Mouse (Mus musculus) hindbrain, embryonic 10.5 days (tissue): ENCODE results near the gene Il4. TPM values are rescaled to one million over a fixed set of nuclear protein-coding genes. Genes with fewer than 3 reads are reported as not detected.

Experiments
- DNase-seq: peaks from one replicate; pipeline ENCODE4 v3.0.0-alpha.2; 2017; ENCODE audit warnings: low spot score
- H3K27ac ChIP-seq: fragments of 300-500 bp; sonication (generic); 2 replicates; pipeline ENCODE4 v1.5.1; 2016; ENCODE audit warnings: mild to moderate bottlenecking, moderate library complexity
- H3K27me3 ChIP-seq: fragments of 300-500 bp; sonication (generic); 2 replicates; pipeline ENCODE4 v1.6.1; 2016; ENCODE audit warnings: mild to moderate bottlenecking; ENCODE audit not compliant: poor library complexity, insufficient read depth, severe bottlenecking
- H3K36me3 ChIP-seq: fragments of 300-500 bp; sonication (generic); 2 replicates; pipeline ENCODE4 v1.6.1; 2016; ENCODE audit warnings: mild to moderate bottlenecking, moderate library complexity
- H3K4me1 ChIP-seq: fragments of 300-500 bp; sonication (generic); replicated peaks from 2 replicates; pipeline ENCODE4 v1.6.1; 2016; ENCODE audit warnings: mild to moderate bottlenecking
- H3K4me3 ChIP-seq: fragments of 300-500 bp; sonication (generic); 2 replicates; pipeline ENCODE4 v1.5.1; 2016; ENCODE audit warnings: mild to moderate bottlenecking, moderate library complexity
- H3K9me3 ChIP-seq: fragments of 300-500 bp; sonication (generic); 2 replicates; pipeline ENCODE4 v1.6.1; 2016; ENCODE audit warnings: mild to moderate bottlenecking, moderate library complexity
- WGBS: fragments of 180-500 bp; shearing (Covaris S2); methylation state at CpG from one replicate; pipeline ENCODE4 v1.1.7; 2016; 5-methylcytosine and 5-hydroxymethylcytosine counted together
- polyA plus RNA-seq: library from polyadenylated mRNA; unstranded; fragments of >200 nt; fragmentation: Nextera tagmentation; extraction: Ambion mirVana; gene quantifications from 2 replicates; pipeline ENCODE4 v1.2.1, GENCODE M21; 2016

Il4 gene
- polyA plus RNA-seq, 1 experiment from 2014 or later = 1.2 TPM

DNA sequence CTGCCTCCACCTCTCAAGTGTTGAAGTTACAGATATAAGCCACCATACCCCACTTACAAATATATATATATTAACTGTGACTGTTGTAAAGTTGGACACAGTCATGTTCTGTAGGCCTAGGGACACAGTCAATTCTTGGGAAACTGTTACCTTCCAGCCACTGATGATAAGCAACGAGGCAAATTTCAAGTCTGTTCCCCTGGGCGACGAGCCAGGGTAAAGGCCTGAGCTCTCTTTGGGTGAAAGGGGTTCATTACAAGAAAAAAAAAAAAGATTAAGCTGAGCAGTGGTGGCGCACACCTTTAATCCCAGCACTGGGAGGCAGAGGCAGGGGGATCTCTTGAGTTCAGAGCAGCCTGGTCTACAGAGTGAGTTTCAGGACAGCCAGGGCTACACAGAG lies 1.6 kb upstream of the Il4 start:
- Histone ChIP-seq H3K36me3 (no peaks in the 10 kb centered on the region), H3K4me3 (no peak overlapping the region), H3K27me3 (no peaks in the 10 kb centered on the region), H3K9me3 (no peaks in the 10 kb centered on the region), H3K4me1 (peaks cover 15% of the 10 kb centered on the region), H3K27ac (no peak overlapping the region)
- no peak for DNase-seq
- WGBS = 95% methylated on average over 4 of the region's 4 CpGs

- peaks cover 15% of the 10 kb centered on the region for H3K4me1 ChIP-seq
Measured at GRCm38 (mm10) chr11:53619428-53619827, 959 bp upstream of the Il4 start.

DNA sequence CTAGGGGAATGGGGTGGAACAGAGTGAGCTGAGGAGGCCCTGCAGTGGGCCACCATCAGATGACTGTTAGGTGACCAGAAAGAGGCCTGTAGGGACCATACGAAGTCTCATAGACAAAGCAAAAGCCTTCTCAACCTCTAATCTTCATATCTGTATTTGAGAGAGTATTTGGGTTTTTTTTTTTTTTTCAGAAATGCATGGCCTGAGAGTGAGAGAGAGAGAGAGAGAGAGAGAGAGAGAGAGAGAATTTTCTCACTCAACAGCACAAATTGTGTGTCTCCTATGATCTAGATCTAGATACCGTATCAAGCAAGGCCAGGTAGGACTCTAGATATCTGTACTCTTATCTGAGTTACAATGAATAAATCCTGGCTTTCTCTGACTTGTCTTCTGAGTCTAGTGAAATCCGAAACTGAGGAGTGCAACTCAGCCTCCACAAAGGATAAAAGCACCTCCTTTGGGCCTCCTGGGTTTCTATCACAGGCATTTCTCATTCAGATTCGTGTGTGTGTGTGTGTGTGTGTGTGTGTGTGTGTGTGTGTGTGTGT lies 833 bp downstream of the Il4 start:
- Histone ChIP-seq H3K27ac (no peak overlapping the region), H3K9me3 (no peaks in the 10 kb centered on the region), H3K36me3 (no peaks in the 10 kb centered on the region), H3K27me3 (no peaks in the 10 kb centered on the region), H3K4me1 (peaks cover 15% of the 10 kb centered on the region), H3K4me3 (no peak overlapping the region)
- WGBS = 69% methylated on average over 4 of the region's 4 CpGs
- no peak for DNase-seq

More at GRCm38 (mm10) chr11:53619428-53619827, 959 bp upstream of the Il4 start:
- 67% methylated on average over 6 of the region's 6 CpGs for WGBS
- H3K4me3 ChIP-seq = no peak overlapping the region
- no peak for DNase-seq
- no peaks in the 10 kb centered on the region for H3K9me3 ChIP-seq
- H3K36me3 ChIP-seq = no peaks in the 10 kb centered on the region
- no peaks in the 10 kb centered on the region for H3K27me3 ChIP-seq
- no peak overlapping the region for H3K27ac ChIP-seq

DNA sequence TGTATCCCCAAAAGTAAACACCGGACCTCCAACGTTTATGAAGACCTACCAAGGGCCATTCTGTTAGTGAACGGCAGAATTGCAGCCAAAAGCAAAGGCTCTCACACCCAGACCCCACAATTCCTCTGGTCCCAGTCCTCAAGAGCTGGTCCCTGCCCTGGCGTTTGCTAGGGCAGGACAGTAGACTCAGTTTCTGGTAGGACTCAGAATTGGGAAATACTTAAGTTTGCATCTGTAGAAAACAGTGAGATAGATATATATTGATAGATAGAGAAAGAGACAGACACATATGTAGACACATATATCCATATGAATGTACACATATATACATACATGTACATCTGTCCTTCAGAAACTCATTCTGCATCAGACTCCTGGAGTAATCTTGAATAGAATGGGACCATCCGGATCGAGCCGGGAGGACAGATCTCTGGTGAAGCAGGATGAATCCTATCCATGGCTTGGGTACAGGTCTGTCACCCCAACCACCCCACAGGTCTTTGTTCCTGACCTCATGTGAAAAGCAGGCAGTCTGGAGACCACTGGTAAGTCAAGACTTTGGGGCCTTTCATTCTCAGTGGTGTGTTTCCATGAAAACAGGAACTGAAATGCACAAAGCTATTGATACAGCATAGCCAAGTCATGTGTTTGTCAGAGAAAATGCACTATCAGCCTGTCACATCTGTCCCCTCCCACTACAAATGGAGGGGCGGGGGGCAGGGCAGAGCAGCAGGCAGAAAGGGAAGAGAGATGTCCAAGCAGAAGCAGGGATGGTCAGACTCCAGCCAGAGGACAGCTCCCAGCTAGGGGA lies 1.5 kb downstream of the Il4 start:
- no peak overlapping the region for H3K4me3 ChIP-seq
- no peak overlapping the region for H3K27ac ChIP-seq
- H3K36me3 ChIP-seq = no peaks in the 10 kb centered on the region
- peaks cover 15% of the 10 kb centered on the region for H3K4me1 ChIP-seq
- H3K27me3 ChIP-seq = no peaks in the 10 kb centered on the region
- no peak for DNase-seq
- H3K9me3 ChIP-seq = no peaks in the 10 kb centered on the region
- 80% methylated on average over 8 of the region's 8 CpGs for WGBS

GRCm38 (mm10) chr11:53615575-53615974 lies 2.9 kb downstream of the Il4 start:
- H3K9me3 ChIP-seq = no peaks in the 10 kb centered on the region
- no peak overlapping the region for H3K4me3 ChIP-seq
- H3K4me1 ChIP-seq = peaks cover 15% of the 10 kb centered on the region
- no peaks in the 10 kb centered on the region for H3K27me3 ChIP-seq
- no peaks in the 10 kb centered on the region for H3K36me3 ChIP-seq
- DNase-seq = no peak
- 93% methylated on average over 8 of the region's 8 CpGs for WGBS
- no peak overlapping the region for H3K27ac ChIP-seq

- Histone ChIP-seq H3K4me3 (no peak overlapping the region), H3K36me3 (no peaks in the 10 kb centered on the region)
- WGBS = 85% methylated on average over 6 of the region's 6 CpGs
Measured at GRCm38 (mm10) chr11:53615172-53615571, 3.3 kb downstream of the Il4 start.

DNA sequence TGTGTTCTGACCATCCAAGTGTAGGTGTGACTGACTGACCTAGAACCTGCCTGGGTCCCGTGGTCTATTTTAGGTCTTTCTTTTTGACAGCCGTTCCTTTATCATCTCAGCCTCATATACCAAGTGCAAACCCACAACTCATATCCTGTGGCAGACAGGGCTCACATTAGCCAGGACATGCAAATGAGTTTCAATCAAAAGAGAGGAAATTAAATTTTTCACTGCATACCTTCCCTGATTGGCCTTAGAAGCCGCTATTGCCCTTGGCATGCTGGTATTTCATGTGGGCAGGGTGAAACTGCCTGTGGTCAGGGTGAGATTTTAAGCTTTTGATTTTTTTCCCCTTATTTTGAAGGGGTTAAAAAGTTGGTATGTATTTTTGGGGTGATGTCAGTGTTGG lies 8.8 kb downstream of the Il4 start:
- Histone ChIP-seq H3K36me3 (0 out of 2 replicates have a peak, but pooled peaks cover 3% of the 10 kb centered on the region), H3K9me3 (no peaks in the 10 kb centered on the region), H3K27ac (no peak overlapping the region), H3K4me3 (no peak overlapping the region), H3K4me1 (peaks cover 13% of the 10 kb centered on the region), H3K27me3 (no peaks in the 10 kb centered on the region)
- no peak for DNase-seq
- WGBS = 93% methylated on average over 3 of the region's 3 CpGs

More at GRCm38 (mm10) chr11:53615172-53615571, 3.3 kb downstream of the Il4 start:
- H3K9me3 ChIP-seq = no peaks in the 10 kb centered on the region
- H3K4me1 ChIP-seq = peaks cover 15% of the 10 kb centered on the region
- no peak for DNase-seq
- no peaks in the 10 kb centered on the region for H3K27me3 ChIP-seq
- no peak overlapping the region for H3K27ac ChIP-seq

DNA sequence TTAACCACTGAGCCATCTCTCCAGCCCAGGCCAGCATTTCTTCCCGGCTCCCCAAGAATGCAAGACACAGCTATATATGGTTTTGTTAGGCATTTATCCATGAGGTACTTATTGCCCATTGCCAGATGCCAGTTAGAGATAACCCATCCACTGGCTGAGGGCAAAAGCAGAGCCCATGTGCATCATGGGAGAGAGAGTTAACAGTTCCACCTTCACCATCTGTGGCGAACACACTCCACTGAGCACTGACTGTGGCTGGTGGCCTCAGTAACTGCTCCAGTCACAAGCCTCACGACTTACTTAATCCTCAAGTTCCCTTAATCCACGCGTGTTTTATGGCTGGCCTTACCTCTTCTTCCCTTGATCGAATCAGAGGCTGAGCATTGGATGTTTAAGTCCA lies 9.2 kb downstream of the Il4 start:
- Histone ChIP-seq H3K4me3 (no peak overlapping the region), H3K9me3 (no peaks in the 10 kb centered on the region), H3K27me3 (no peaks in the 10 kb centered on the region), H3K4me1 (peaks cover 13% of the 10 kb centered on the region), H3K36me3 (0 out of 2 replicates have a peak, but pooled peaks cover 3% of the 10 kb centered on the region), H3K27ac (no peak overlapping the region)
- WGBS = 82% methylated on average over 6 of the region's 6 CpGs
- DNase-seq = no peak

GRCm38 (mm10) chr11:53605609-53606008 lies 12.9 kb downstream of the Il4 start:
- no peak for DNase-seq
- no peaks in the 10 kb centered on the region for H3K27me3 ChIP-seq

GRCm38 (mm10) chr11:53604983-53605382 lies 13.5 kb downstream of the Il4 start:
- 90% methylated on average over 3 of the region's 3 CpGs for WGBS
- H3K27me3 ChIP-seq = no peaks in the 10 kb centered on the region
- H3K9me3 ChIP-seq = no peaks in the 10 kb centered on the region
- no peak overlapping the region for H3K4me3 ChIP-seq
- H3K36me3 ChIP-seq = peaks cover 20% of the 10 kb centered on the region
- DNase-seq = no peak
- no peak overlapping the region for H3K27ac ChIP-seq
- H3K4me1 ChIP-seq = peaks cover 13% of the 10 kb centered on the region

More at GRCm38 (mm10) chr11:53605609-53606008, 12.9 kb downstream of the Il4 start:
- 12% methylated on average over 12 of the region's 12 CpGs for WGBS
- H3K9me3 ChIP-seq = no peaks in the 10 kb centered on the region
- peaks cover 14% of the 10 kb centered on the region for H3K36me3 ChIP-seq
- peaks cover 13% of the 10 kb centered on the region for H3K4me1 ChIP-seq
- no peak overlapping the region for H3K27ac ChIP-seq
- 0 out of 2 replicates have a peak overlapping the region, but pooled peaks have one; percentile 11 for H3K4me3 ChIP-seq

DNA sequence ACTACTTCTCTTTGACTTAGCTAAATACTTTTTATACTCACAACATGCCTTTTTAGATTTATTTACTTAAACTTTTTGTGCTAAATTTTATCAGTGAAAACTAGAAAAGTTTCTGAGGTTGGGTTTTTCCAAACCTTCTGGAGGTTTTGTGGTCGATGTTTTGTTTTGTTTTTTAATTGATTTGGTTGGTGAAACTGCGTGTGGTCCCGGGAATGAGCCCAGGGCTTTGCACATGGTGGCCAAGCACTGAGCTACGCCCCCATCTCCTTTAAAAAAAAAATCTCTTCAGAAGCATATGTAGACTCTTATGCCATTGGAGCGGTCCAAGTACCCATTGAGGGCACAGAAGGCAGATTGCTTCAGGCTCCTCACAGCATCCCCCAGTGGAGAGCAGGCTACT lies 27.4 kb downstream of the Il4 start:
- peaks cover 87% of the 10 kb centered on the region for H3K36me3 ChIP-seq
- no peak overlapping the region for H3K27ac ChIP-seq
- 91% methylated on average over 5 of the region's 5 CpGs for WGBS

GRCm38 (mm10) chr11:53590368-53590768 lies 28.1 kb downstream of the Il4 start:
- no peaks in the 10 kb centered on the region for H3K9me3 ChIP-seq
- H3K27me3 ChIP-seq = no peaks in the 10 kb centered on the region
- DNase-seq = peak; percentile 57
- no peak overlapping the region for H3K4me3 ChIP-seq
- H3K4me1 ChIP-seq = no peaks in the 10 kb centered on the region
- no peak overlapping the region for H3K27ac ChIP-seq
- peaks cover 89% of the 10 kb centered on the region for H3K36me3 ChIP-seq
- WGBS = 40% methylated on average over 15 of the region's 15 CpGs

More for the DNA sequence above, 27.4 kb downstream of the Il4 start:
- Histone ChIP-seq H3K4me3 (no peak overlapping the region), H3K27me3 (no peaks in the 10 kb centered on the region), H3K4me1 (no peaks in the 10 kb centered on the region), H3K9me3 (no peaks in the 10 kb centered on the region)
- no peak for DNase-seq

- WGBS = 83% methylated on average over 8 of the region's 8 CpGs
- Histone ChIP-seq H3K27me3 (no peaks in the 10 kb centered on the region), H3K36me3 (peaks cover 87% of the 10 kb centered on the region), H3K4me3 (no peak overlapping the region), H3K4me1 (no peaks in the 10 kb centered on the region), H3K9me3 (no peaks in the 10 kb centered on the region), H3K27ac (no peak overlapping the region)
- DNase-seq = no peak
Measured at GRCm38 (mm10) chr11:53588279-53588678, 30.2 kb downstream of the Il4 start.
